Mouse (Mus musculus) liver, embryonic 14.5 days (tissue): ENCODE data around the gene Tfap2a. TPM values are rescaled to one million over a fixed set of nuclear protein-coding genes. Genes with fewer than 3 reads are reported as not detected.

Experiments used
- ATAC-seq: fragments of 200-750 bp; cut with Nextera tagmentation; 2 replicates; pipeline ENCODE4 v1.8.0; 2017; ENCODE audit warnings: moderate number of reproducible peaks, mild to moderate bottlenecking, moderate library complexity; ENCODE audit not compliant: insufficient read depth
- DNase-seq, 3 experiments: peaks; one replicate each; pipeline ENCODE4 v3.0.0-alpha.2; 2012 to 2013; ENCODE audit warnings: low read depth in 3 of 3, low spot score in 3 of 3
- H3K27ac ChIP-seq: fragments of 300-500 bp; sonication (generic); 2 replicates; pipeline ENCODE4 v1.5.1; 2014; ENCODE audit warnings: moderate library complexity, mild to moderate bottlenecking, control low read depth, inconsistent platforms
- H3K27me3 ChIP-seq: fragments of 300-500 bp; sonication (generic); 2 replicates; pipeline ENCODE4 v1.6.1; 2014; ENCODE audit warnings: mild to moderate bottlenecking, low read length, moderate library complexity; ENCODE audit not compliant: control insufficient read depth, insufficient read depth
- H3K36me3 ChIP-seq: fragments of 300-500 bp; sonication (generic); replicated peaks from 2 replicates; pipeline ENCODE4 v1.6.1; 2014; ENCODE audit warnings: low read depth; ENCODE audit not compliant: control insufficient read depth, insufficient read depth
- H3K4me1 ChIP-seq, 2 experiments: fragments of 200-500 bp in 1 of 2; fragments of 300-500 bp in 1 of 2; sonication (generic) in 1 of 2; replicated peaks; 2 replicates each; pipeline ENCODE4 v1.6.1; 2012 to 2014; ENCODE audit warnings: antibody characterized with exemption in 1 of 2, inconsistent platforms in 1 of 2, low read length in 1 of 2; ENCODE audit not compliant: control insufficient read depth in 2 of 2, insufficient read depth in 2 of 2
- H3K4me2 ChIP-seq: fragments of 300-500 bp; sonication (generic); 2 replicates; pipeline ENCODE4 v1.6.1; 2014; ENCODE audit warnings: low read depth, mild to moderate bottlenecking, control low read depth, moderate library complexity
- H3K4me3 ChIP-seq, 2 experiments: fragments of 200-500 bp in 1 of 2; fragments of 300-500 bp in 1 of 2; sonication (generic) in 1 of 2; 2 replicates each; pipeline ENCODE4 v1.5.1; 2012 to 2014; ENCODE audit warnings: low read depth in 2 of 2, low read length in 2 of 2, mild to moderate bottlenecking in 2 of 2, control low read depth in 1 of 2, inconsistent platforms in 1 of 2, moderate library complexity in 1 of 2; ENCODE audit not compliant: insufficient read depth in 1 of 2
- H3K9ac ChIP-seq: fragments of 300-500 bp; sonication (generic); replicated peaks from 2 replicates; pipeline ENCODE4 v1.6.1; 2014; ENCODE audit warnings: mild to moderate bottlenecking, control low read depth, moderate library complexity
- H3K9me3 ChIP-seq: fragments of 300-500 bp; sonication (generic); 2 replicates; pipeline ENCODE4 v1.6.1; 2016; ENCODE audit warnings: low read length, mixed read lengths; ENCODE audit not compliant: control insufficient read depth
- CTCF ChIP-seq: IDR thresholded peaks from 2 replicates; pipeline ENCODE4 v1.5.1; 2016; ENCODE audit warnings: antibody characterized with exemption, low read depth, control low read depth
- EP300 ChIP-seq: IDR thresholded peaks from 2 replicates; pipeline ENCODE4 v1.6.1; 2016; ENCODE audit warnings: antibody characterized with exemption, low read depth
- WGBS: fragments of 180-500 bp; shearing (Covaris S2); extraction: QIAGEN DNeasy Blood & Tissue Kit; methylation state at CpG from one replicate; pipeline ENCODE4 v1.1.7; 2014; ENCODE audit not compliant: insufficient replicate concordance; 5-methylcytosine and 5-hydroxymethylcytosine counted together
- polyA plus RNA-seq, 2 experiments: library from polyadenylated mRNA; depleted of rRNA in 1 of 2; stranded (reverse) in 1 of 2; unstranded in 1 of 2; fragments of >200 nt; fragmentation: Nextera tagmentation in 1 of 2; extraction: Ambion mirVana in 1 of 2; gene quantifications; 2 replicates each; pipeline versions ENCODE4 v1.2.1 to v1.2.3; 2012 to 2014

Gene Tfap2a
- polyA plus RNA-seq, 2 experiments: 0.02 TPM; not detected in 1

DNA sequence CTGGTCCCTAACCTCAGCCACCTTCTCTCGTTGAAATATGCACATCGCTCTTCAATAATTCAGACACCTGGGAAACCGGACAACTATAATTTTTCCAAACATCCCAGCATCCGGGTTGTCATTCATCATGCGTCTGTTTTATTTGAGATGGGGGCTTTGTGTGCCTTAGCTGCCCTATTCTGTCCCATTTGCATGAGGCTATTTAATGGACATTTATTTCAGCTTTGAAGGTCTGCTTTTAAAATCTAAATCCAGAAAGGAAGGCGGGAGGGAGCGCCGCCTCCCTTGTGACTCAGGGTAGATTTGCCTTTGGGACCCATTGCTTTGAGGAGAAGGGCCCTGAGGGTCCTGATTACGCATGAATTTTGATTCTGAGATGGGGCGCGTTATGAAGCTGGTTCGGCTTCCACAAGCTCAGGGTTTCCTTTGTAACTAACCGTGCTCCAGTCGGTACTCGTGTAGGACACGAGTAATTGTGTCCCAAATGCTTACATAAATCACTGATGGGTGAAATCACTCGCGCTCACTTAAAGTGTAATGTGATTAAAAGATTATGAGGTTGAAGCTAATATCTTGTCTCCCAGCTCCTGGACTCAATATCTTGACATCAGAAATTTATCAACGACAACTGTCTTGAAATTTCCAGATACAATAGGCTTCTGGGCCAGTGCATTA is 34.9 kb downstream of the Tfap2a start:
- Histone ChIP-seq H3K4me1 (no peaks in the 10 kb centered on the region), H3K4me2 (no peak overlapping the region), H3K36me3 (no peaks in the 10 kb centered on the region), H3K9me3 (no peaks in the 10 kb centered on the region), H3K4me3 (no peak overlapping the region), H3K27me3 (peaks cover 67% of the 10 kb centered on the region), H3K9ac (no peak overlapping the region), H3K27ac (no peak overlapping the region)
- ATAC-seq (no peak), DNase-seq (no peak)
- TF ChIP-seq CTCF: no peak
- no peak for TF ChIP-seq EP300
- 5% methylated on average over 19 of the region's 19 CpGs for whole genome bisulfite sequencing

DNA sequence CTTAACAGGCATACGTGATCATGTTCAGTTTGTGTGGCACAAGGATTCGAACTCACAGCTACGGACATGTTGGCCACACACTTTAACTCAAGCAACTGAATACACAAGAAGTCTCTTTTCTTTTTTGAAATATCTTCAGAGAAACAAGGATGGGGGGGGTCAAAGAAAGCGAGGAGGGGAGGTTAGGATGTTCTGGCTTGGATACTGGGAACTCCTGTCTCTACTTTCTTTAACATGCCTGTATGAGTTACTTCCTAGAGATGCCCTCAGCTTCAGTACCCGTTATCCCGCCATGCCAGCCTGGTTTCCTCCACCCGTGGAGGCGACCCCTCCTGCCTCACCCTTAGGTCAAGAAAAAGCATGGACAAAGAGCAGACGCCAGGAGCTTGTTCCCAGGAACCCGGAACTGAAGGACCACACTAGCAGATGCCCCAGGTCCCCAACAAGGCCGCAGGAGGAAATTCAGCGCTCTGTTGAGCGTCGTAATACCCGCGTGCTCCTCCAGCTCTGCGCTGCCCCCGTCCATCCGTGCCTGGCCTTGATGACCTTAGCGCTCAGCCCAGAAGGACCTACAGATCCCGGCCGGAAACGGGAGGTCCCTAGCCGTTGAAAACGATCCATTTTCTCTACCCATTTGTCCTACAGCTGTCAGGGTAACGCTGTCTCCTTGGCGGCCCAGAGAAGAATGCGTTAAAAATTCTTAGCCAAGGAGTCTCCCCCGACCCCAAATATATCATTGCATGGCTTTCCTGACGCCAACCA is 35.6 kb downstream of the Tfap2a start:
- Histone ChIP-seq H3K4me1 (no peaks in the 10 kb centered on the region), H3K4me3 (no peak overlapping the region), H3K27ac (no peak overlapping the region), H3K4me2 (no peak overlapping the region), H3K27me3 (peaks cover 60% of the 10 kb centered on the region), H3K9me3 (no peaks in the 10 kb centered on the region), H3K36me3 (no peaks in the 10 kb centered on the region), H3K9ac (no peak overlapping the region)
- no peak for TF ChIP-seq EP300
- WGBS: 4% methylated on average over 30 of the region's 30 CpGs
- DNase-seq: no peak
- ATAC-seq: no peak

DNA sequence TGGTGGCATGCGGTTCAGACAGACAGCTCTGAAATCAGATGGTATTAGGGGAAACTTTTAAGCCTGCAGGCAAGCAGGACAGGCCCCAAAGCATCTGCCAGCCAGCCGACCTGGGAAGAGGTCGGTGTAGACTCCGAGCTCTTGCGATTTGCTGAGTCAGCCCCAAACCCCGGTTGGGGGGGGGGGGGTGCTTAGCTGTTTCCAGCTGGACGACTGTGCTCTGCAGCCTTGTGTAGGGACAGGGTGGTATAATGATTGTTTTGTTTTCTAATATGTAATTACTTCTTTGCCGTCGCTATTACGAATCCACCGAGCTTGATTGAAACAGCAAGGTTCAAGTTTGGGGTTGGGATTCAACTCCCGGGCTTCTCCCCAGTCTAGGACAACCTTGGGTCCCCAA is 36.5 kb downstream of the Tfap2a start:
- Histone ChIP-seq H3K4me3 (no peak overlapping the region), H3K4me2 (no peak overlapping the region), H3K9ac (no peak overlapping the region), H3K4me1 (no peaks in the 10 kb centered on the region), H3K36me3 (no peaks in the 10 kb centered on the region), H3K9me3 (no peaks in the 10 kb centered on the region), H3K27ac (no peak overlapping the region), H3K27me3 (peaks cover 51% of the 10 kb centered on the region)
- ATAC-seq (no peak), DNase-seq (no peak)
- 4% methylated on average over 12 of the region's 12 CpGs for WGBS
- no peak for TF ChIP-seq EP300
- no peak for TF ChIP-seq CTCF

DNA sequence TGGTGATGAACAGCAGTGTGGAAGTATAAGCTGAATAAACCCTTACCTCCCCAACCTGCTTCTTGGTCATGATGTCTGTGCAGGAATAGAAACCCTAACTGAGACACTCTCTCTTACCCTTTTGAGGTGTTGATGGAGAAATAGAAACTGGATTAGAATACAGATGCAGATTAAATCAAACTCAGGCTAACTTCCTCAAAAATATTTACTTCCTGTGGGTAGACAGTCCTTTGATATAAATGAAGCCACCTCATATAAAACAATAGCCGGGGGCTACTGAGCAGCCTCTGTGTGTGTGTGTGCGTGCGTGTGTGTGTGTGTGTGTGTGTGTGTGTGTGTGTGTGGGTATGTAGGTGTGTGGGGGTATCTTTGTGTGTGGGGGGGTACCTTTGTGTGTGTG is 52.4 kb downstream of the Tfap2a start:
- no peak overlapping the region for H3K27ac ChIP-seq

DNA sequence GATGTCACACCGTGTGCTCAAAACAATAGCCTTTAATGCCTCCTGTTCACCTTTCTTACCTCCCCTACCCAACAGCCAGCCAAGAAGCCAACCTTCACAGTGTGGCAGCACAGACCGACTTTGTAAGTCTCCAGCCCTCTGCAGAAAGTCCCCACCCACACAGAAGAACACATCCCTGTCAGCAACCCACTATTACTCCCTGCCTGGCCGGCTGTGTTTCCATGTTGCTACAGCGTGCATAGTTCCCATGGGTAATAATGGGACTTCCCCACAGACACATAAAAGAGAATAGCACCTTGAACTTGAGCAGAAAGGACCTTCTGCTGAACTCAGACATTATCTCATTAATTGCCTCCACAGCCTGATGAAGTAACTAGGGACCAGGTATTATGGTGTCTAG is 61.4 kb downstream of the Tfap2a start:
- H3K27me3 ChIP-seq: no peaks in the 10 kb centered on the region

More for the DNA sequence above, 52.4 kb downstream of the Tfap2a start:
- ATAC-seq: no peak
- no peaks in the 10 kb centered on the region for H3K27me3 ChIP-seq
- H3K36me3 ChIP-seq: no peaks in the 10 kb centered on the region
- 73% methylated on average over 3 of the region's 3 CpGs for WGBS
- TF ChIP-seq CTCF (no peak), EP300 (no peak)
- no peaks in the 10 kb centered on the region for H3K9me3 ChIP-seq
- H3K4me2 ChIP-seq: no peak overlapping the region
- no peaks in the 10 kb centered on the region for H3K4me1 ChIP-seq
- DNase-seq: no peak
- H3K9ac ChIP-seq: no peak overlapping the region
- no peak overlapping the region for H3K4me3 ChIP-seq

More for the DNA sequence above, 61.4 kb downstream of the Tfap2a start:
- no peaks in the 10 kb centered on the region for H3K4me1 ChIP-seq
- WGBS: 34% methylated on average over 4 of the region's 4 CpGs
- no peak overlapping the region for H3K4me3 ChIP-seq
- DNase-seq (no peak), ATAC-seq (no peak)
- H3K36me3 ChIP-seq: no peaks in the 10 kb centered on the region
- no peak for TF ChIP-seq CTCF
- no peak for TF ChIP-seq EP300
- H3K4me2 ChIP-seq: no peak overlapping the region
- no peaks in the 10 kb centered on the region for H3K9me3 ChIP-seq
- H3K27ac ChIP-seq: no peak overlapping the region
- no peak overlapping the region for H3K9ac ChIP-seq

Other genes with a start within 250 kb of the Tfap2a start
- 0.44 and 0.51 TPM in 2 replicates for gene Gcnt2, start 121.4 kb upstream of the Tfap2a start, polyA plus RNA-seq (2012; rRNA removed)
- gene Gcnt2, start 121.4 kb upstream of the Tfap2a start, polyA plus RNA-seq (2014; fragmentation: Nextera tagmentation; extraction: Ambion mirVana): 0.91 and 1.2 TPM in 2 replicates